In genomic region chr12:3759419-3759818, GRCm38 (mm10) we compare ENCODE assay signal across 8 mouse cellular contexts. TPM values are rescaled to one million over a fixed set of nuclear protein-coding genes. Genes with fewer than 3 reads are reported as not detected.
DNase-seq lines count a peak whose midpoint lies in the region; ATAC-seq and TF ChIP-seq lines count a peak whose summit lies in the region.

No protein-coding gene starts in this region.

- no peaks in the 10 kb centered on the region for H3K9me3 ChIP-seq in embryonic facial prominence, embryonic 11.5 days (replicated peaks; ENCODE audit: control insufficient read depth, low read length)
- H3K9me3 ChIP-seq in intestine, postnatal 0 days (ENCODE audit: control insufficient read depth): no peaks in the 10 kb centered on the region
- H3K9me3 ChIP-seq in lung, embryonic 16.5 days (ENCODE audit: control insufficient read depth, low read length): no peaks in the 10 kb centered on the region
- H3K9me3 ChIP-seq in hindbrain, embryonic 11.5 days (ENCODE audit: control insufficient read depth, low read length): no peaks in the 10 kb centered on the region
- no peaks in the 10 kb centered on the region for H3K9me3 ChIP-seq in midbrain, embryonic 13.5 days

- H3K36me3 ChIP-seq in embryonic facial prominence, embryonic 11.5 days (replicated peaks; ENCODE audit: control insufficient read depth, insufficient read depth, low read depth, low read length): no peaks in the 10 kb centered on the region
- H3K36me3 ChIP-seq in intestine, postnatal 0 days (ENCODE audit: control insufficient read depth, insufficient read depth): no peaks in the 10 kb centered on the region
- H3K36me3 ChIP-seq in lung, embryonic 16.5 days (ENCODE audit: control insufficient read depth, insufficient read depth, low read length): no peaks in the 10 kb centered on the region
- H3K36me3 ChIP-seq in thymus, adult 2 months (ENCODE audit: control insufficient read depth, insufficient read depth, low read length): no peaks in the 10 kb centered on the region
- no peaks in the 10 kb centered on the region for H3K36me3 ChIP-seq in hindbrain, embryonic 11.5 days (ENCODE audit: control insufficient read depth, insufficient read depth, low read length)
- H3K36me3 ChIP-seq in midbrain, embryonic 13.5 days: no peaks in the 10 kb centered on the region

- no peak for TF ChIP-seq POLR2A in thymus, adult 2 months (IDR thresholded peaks at IDR 0.05; ENCODE audit: control insufficient read depth, extremely low read depth, insufficient read depth, low read length, poor library complexity)

- no peak overlapping the region for H3K27ac ChIP-seq in embryonic facial prominence, embryonic 11.5 days (replicated peaks; ENCODE audit: low read depth, low read length)
- no peak overlapping the region; the same call in 1 of the 2 replicates for H3K27ac ChIP-seq in intestine, postnatal 0 days (ENCODE audit: low read depth, low read length)
- H3K27ac ChIP-seq in lung, embryonic 16.5 days (ENCODE audit: low read length): peak overlapping the region; percentile 63
- H3K27ac ChIP-seq in thymus, adult 2 months (ENCODE audit: control insufficient read depth, insufficient read depth, low read length): no peak overlapping the region
- H3K27ac ChIP-seq in hindbrain, embryonic 11.5 days (ENCODE audit: low read depth, low read length): no peak overlapping the region
- no peak overlapping the region for H3K27ac ChIP-seq in midbrain, embryonic 13.5 days

- ATAC-seq in CD4-positive, CD25-positive, alpha-beta regulatory T cell, adult 4 months: peak; percentile 56
- ATAC-seq in embryonic facial prominence, embryonic 11.5 days (replicated peaks; ENCODE audit: insufficient number of reproducible peaks, low FRiP score, low TSS enrichment, low read depth): no peak
- ATAC-seq in intestine, postnatal 0 days: peak; percentile 88
- ATAC-seq in lung, embryonic 16.5 days (ENCODE audit: low read depth): peak; percentile 91
- no peak for ATAC-seq in hindbrain, embryonic 11.5 days (ENCODE audit: low FRiP score)
- no peak for ATAC-seq in midbrain, embryonic 13.5 days

- H3K4me3 ChIP-seq in embryonic facial prominence, embryonic 11.5 days (ENCODE audit: low read depth, low read length): no peak overlapping the region
- H3K4me3 ChIP-seq in intestine, postnatal 0 days (ENCODE audit: low read depth, low read length): no peak overlapping the region
- H3K4me3 ChIP-seq in lung, embryonic 16.5 days (ENCODE audit: low read length): no peak overlapping the region
- no peak overlapping the region for H3K4me3 ChIP-seq in thymus, adult 2 months (ENCODE audit: control insufficient read depth, insufficient read depth, low read length)
- no peak overlapping the region for H3K4me3 ChIP-seq in hindbrain, embryonic 11.5 days (ENCODE audit: low read depth, low read length)
- no peak overlapping the region for H3K4me3 ChIP-seq in midbrain, embryonic 13.5 days (replicated peaks)

- WGBS in embryonic facial prominence, embryonic 11.5 days: 49% methylated on average over 4 of the region's 4 CpGs
- 2% methylated on average over 4 of the region's 4 CpGs for WGBS in intestine, postnatal 0 days
- WGBS in lung, embryonic 16.5 days: 12% methylated on average over 4 of the region's 4 CpGs
- 3% methylated on average over 4 of the region's 4 CpGs for WGBS in thymus, adult 2 months
- WGBS in hindbrain, embryonic 11.5 days: 64% methylated on average over 4 of the region's 4 CpGs
- WGBS in midbrain, embryonic 13.5 days: 72% methylated on average over 4 of the region's 4 CpGs

- H3K4me1 ChIP-seq in embryonic facial prominence, embryonic 11.5 days (ENCODE audit: control insufficient read depth, insufficient read depth, low read length): no peaks in the 10 kb centered on the region
- peaks cover 7% of the 10 kb centered on the region; the same call in 1 of the 2 replicates for H3K4me1 ChIP-seq in intestine, postnatal 0 days (replicated peaks; ENCODE audit: control insufficient read depth, insufficient read depth, low read length)
- peaks cover 5% of the 10 kb centered on the region; the same call in 1 of the 2 replicates for H3K4me1 ChIP-seq in lung, embryonic 16.5 days (replicated peaks; ENCODE audit: control insufficient read depth, insufficient read depth, low read length)
- peaks cover 2% of the 10 kb centered on the region for H3K4me1 ChIP-seq in thymus, adult 2 months (replicated peaks; ENCODE audit: control insufficient read depth, insufficient read depth, low read length)
- no peaks in the 10 kb centered on the region for H3K4me1 ChIP-seq in hindbrain, embryonic 11.5 days (replicated peaks; ENCODE audit: control insufficient read depth, insufficient read depth, low read length)
- H3K4me1 ChIP-seq in midbrain, embryonic 13.5 days (replicated peaks): peaks cover 7% of the 10 kb centered on the region

- TF ChIP-seq CTCF in intestine, postnatal 0 days (IDR thresholded peaks at IDR 0.05; ENCODE audit: low read depth): peak; percentile 85
- no peak for TF ChIP-seq CTCF in thymus, adult 2 months (IDR thresholded peaks at IDR 0.05; ENCODE audit: borderline replicate concordance, control insufficient read depth, extremely low read depth, insufficient read depth, low read length, poor library complexity)

- peak; percentile 47 for DNase-seq in 3T3-L1 (ENCODE audit: low read depth, low spot score)
- DNase-seq in embryonic facial prominence, embryonic 11.5 days (ENCODE audit: low spot score): peak; percentile 22
- peak; percentile 21 for DNase-seq in thymus, adult 2 months
- DNase-seq in hindbrain, embryonic 11.5 days (ENCODE audit: low spot score): no peak

- H3K4me2 ChIP-seq in embryonic facial prominence, embryonic 11.5 days (ENCODE audit: low read depth, low read length): no peak overlapping the region
- H3K4me2 ChIP-seq in intestine, postnatal 0 days (replicated peaks; ENCODE audit: low read depth): no peak overlapping the region; the same call in 1 of the 2 replicates
- H3K4me2 ChIP-seq in lung, embryonic 16.5 days (ENCODE audit: low read depth, low read length): no peak overlapping the region
- H3K4me2 ChIP-seq in hindbrain, embryonic 11.5 days (replicated peaks; ENCODE audit: low read depth, low read length): no peak overlapping the region
- no peak overlapping the region for H3K4me2 ChIP-seq in midbrain, embryonic 13.5 days (replicated peaks)

- H3K27me3 ChIP-seq in embryonic facial prominence, embryonic 11.5 days (ENCODE audit: control insufficient read depth, insufficient read depth, low read length): no peaks in the 10 kb centered on the region
- H3K27me3 ChIP-seq in intestine, postnatal 0 days (replicated peaks; ENCODE audit: control insufficient read depth, insufficient read depth, low read length): no peaks in the 10 kb centered on the region
- no peaks in the 10 kb centered on the region for H3K27me3 ChIP-seq in lung, embryonic 16.5 days (ENCODE audit: control insufficient read depth, insufficient read depth, low read depth, low read length)
- no peaks in the 10 kb centered on the region for H3K27me3 ChIP-seq in thymus, adult 2 months (ENCODE audit: control insufficient read depth, insufficient read depth, low read length)
- no peaks in the 10 kb centered on the region for H3K27me3 ChIP-seq in hindbrain, embryonic 11.5 days (ENCODE audit: control insufficient read depth, insufficient read depth, low read length)
- no peaks in the 10 kb centered on the region for H3K27me3 ChIP-seq in midbrain, embryonic 13.5 days

- H3K9ac ChIP-seq in embryonic facial prominence, embryonic 11.5 days (replicated peaks; ENCODE audit: low read length): no peak overlapping the region
- H3K9ac ChIP-seq in intestine, postnatal 0 days (ENCODE audit: low read depth, low read length): no peak overlapping the region
- H3K9ac ChIP-seq in lung, embryonic 16.5 days (ENCODE audit: low read length): 0 out of 2 replicates have a peak overlapping the region, but pooled peaks have one; percentile 3
- H3K9ac ChIP-seq in hindbrain, embryonic 11.5 days (ENCODE audit: low read depth, low read length): no peak overlapping the region
- H3K9ac ChIP-seq in midbrain, embryonic 13.5 days (replicated peaks): no peak overlapping the region

RNA-seq across cellular contexts. Expression of gene Dnmt3a, which starts 46.4 kb away (rescaled TPM):
- 10 to 100 TPM; 27.3 to 27.4 TPM for polyA plus RNA-seq in CD4-positive, CD25-positive, alpha-beta regulatory T cell, adult 4 months (2017; shearing (Covaris generic))
- polyA plus RNA-seq in embryonic facial prominence, embryonic 11.5 days (2014; fragmentation: Nextera tagmentation; extraction: Ambion mirVana): 69.5 and 80.9 TPM in 2 replicates
- 33.9 and 42.2 TPM in 2 replicates for polyA plus RNA-seq in intestine, postnatal 0 days (2015; fragmentation: Nextera tagmentation; extraction: Ambion mirVana)
- polyA plus RNA-seq in lung, embryonic 16.5 days (2015; fragmentation: Nextera tagmentation; extraction: Ambion mirVana): 64.2 and 77.3 TPM in 2 replicates
- polyA plus RNA-seq in thymus, adult 2 months (2012; rRNA removed): 40.9 and 55.1 TPM in 2 replicates
- 68.6 and 75.5 TPM in 2 replicates for polyA plus RNA-seq in hindbrain, embryonic 11.5 days (2014; fragmentation: Nextera tagmentation; extraction: Ambion mirVana)
- 111 and 124 TPM in 2 replicates for polyA plus RNA-seq in midbrain, embryonic 13.5 days (2015; fragmentation: Nextera tagmentation; extraction: Ambion mirVana)

Comparison
In these comparisons a context has a peak if more than half of its experiments do, and no peak if none do; other contexts are left out.
1. ATAC-seq: peak in CD4-positive, CD25-positive, alpha-beta regulatory T cell, adult 4 months (single experiment), intestine, postnatal 0 days (single experiment) and lung, embryonic 16.5 days (single experiment); none in embryonic facial prominence, embryonic 11.5 days (single experiment), hindbrain, embryonic 11.5 days (single experiment) and midbrain, embryonic 13.5 days (single experiment).